Mouse (Mus musculus) cortical plate, adult 2 months (tissue): ENCODE data around the gene Nadsyn1. TPM values are rescaled to one million over a fixed set of nuclear protein-coding genes. Genes with fewer than 3 reads are reported as not detected.

Source experiments
- H3K27ac ChIP-seq: fragments of 200-500 bp; 2 replicates; pipeline ENCODE4 v1.5.1; 2012; ENCODE audit warnings: low read length, control low read depth, inconsistent platforms; ENCODE audit not compliant: insufficient read depth
- H3K4me1 ChIP-seq: fragments of 200-500 bp; 2 replicates; pipeline ENCODE4 v1.6.1; 2011; ENCODE audit warnings: low read length; ENCODE audit not compliant: control insufficient read depth, insufficient read depth
- H3K4me3 ChIP-seq: fragments of 200-500 bp; 2 replicates; pipeline ENCODE4 v1.5.1; 2011; ENCODE audit warnings: mild to moderate bottlenecking, low read length, control low read depth; ENCODE audit not compliant: insufficient read depth
- CTCF ChIP-seq: fragments of 200-500 bp; IDR thresholded peaks from 2 replicates; pipeline ENCODE4 v1.5.1; 2011; ENCODE audit warnings: mild to moderate bottlenecking, control low read depth, low read length; ENCODE audit not compliant: insufficient read depth; ENCODE audit errors: extremely low read depth
- POLR2A ChIP-seq: fragments of 200-500 bp; IDR thresholded peaks from 2 replicates; pipeline ENCODE4 v1.6.1; 2011; ENCODE audit warnings: mild to moderate bottlenecking, low read length, control low read depth; ENCODE audit not compliant: insufficient read depth; ENCODE audit errors: extremely low read depth
- polyA plus RNA-seq: library from polyadenylated mRNA; depleted of rRNA; stranded (reverse); fragments of >200 nt; gene quantifications from 2 replicates; pipeline ENCODE4 v1.2.3, GENCODE M21; 2012

Nadsyn1 gene
- polyA plus RNA-seq, 1 experiment: 10.6 TPM

GRCm38 (mm10) chr7:143783378-143783995 is 39.2 kb downstream of the Nadsyn1 start:
- Histone ChIP-seq H3K27ac (no peak overlapping the region), H3K4me3 (peak overlapping the region; percentile 52), H3K4me1 (peaks cover 4% of the 10 kb centered on the region; the same call in 1 of the 2 replicates)
- TF ChIP-seq CTCF: no peak

DNA sequence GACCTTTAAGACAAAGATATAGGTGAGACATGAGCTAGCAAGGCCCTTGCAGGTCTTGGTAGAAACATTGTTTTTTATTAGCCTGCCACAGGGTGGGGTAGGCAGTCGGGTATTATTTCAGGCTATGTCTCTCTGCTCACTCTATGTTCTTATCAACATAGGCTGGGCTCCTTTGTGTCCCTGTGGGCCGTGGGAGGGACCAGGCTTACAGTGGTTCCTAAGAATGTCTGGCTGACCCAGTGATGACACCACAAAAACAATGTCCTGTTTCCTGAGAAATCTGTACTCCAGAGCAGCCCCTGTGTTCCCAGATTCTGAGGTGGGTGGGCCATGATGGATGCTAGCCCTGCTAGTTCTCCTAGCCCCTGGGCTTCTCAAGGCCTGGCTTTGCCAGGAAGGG is 45.3 kb downstream of the Nadsyn1 start:
- Histone ChIP-seq H3K4me3 (no peak overlapping the region), H3K4me1 (no peaks in the 10 kb centered on the region), H3K27ac (no peak overlapping the region)
- TF ChIP-seq CTCF: no peak
- TF ChIP-seq POLR2A: no peak

GRCm38 (mm10) chr7:143776137-143776536 is 46.5 kb downstream of the Nadsyn1 start:
- Histone ChIP-seq H3K4me1 (no peaks in the 10 kb centered on the region), H3K4me3 (no peak overlapping the region), H3K27ac (no peak overlapping the region)
- TF ChIP-seq CTCF (no peak), POLR2A (no peak)

DNA sequence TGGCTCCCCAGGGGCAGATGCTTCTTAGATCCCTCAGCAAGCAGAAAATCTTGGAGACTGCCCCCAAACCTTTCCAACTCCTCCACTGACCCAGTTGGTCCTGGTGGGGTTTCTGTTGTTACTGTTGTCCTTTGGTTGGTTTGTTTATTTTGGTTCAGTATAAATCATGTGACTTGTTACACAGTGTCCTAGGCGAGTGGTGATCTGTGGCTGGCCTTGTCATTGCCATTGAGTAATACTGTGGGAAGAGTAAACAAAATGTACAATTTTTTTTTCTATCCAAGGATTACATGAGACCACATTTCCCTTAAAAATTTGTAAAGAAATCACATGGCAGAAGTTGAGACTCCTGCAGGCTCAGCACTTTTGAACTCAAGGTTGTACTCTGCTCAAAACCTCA is 53.2 kb downstream of the Nadsyn1 start:
- TF ChIP-seq POLR2A: no peak
- no peaks in the 10 kb centered on the region for H3K4me1 ChIP-seq
- H3K4me3 ChIP-seq: no peak overlapping the region
- no peak overlapping the region for H3K27ac ChIP-seq

DNA sequence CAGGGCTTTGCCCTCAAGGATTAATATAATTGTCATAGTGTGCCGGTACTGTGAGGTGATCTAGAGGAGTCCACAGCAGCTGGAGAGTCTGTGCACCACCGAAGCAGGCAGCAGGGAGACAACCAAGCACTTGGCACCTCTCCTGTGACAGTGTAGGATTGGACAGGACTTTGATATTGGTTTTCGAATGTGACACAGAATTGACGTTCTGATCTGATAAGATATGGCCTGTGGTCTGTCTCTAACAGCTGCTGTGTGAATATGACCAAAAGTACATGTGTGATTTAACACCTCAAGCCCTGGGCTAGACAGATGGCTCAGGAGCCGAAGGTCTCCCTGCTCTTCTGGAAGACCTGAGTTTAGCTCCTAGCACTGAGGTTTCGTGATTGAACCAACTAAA is 54.4 kb downstream of the Nadsyn1 start:
- TF ChIP-seq POLR2A (no peak), CTCF (no peak)
- Histone ChIP-seq H3K27ac (no peak overlapping the region), H3K4me1 (no peaks in the 10 kb centered on the region), H3K4me3 (no peak overlapping the region)

DNA sequence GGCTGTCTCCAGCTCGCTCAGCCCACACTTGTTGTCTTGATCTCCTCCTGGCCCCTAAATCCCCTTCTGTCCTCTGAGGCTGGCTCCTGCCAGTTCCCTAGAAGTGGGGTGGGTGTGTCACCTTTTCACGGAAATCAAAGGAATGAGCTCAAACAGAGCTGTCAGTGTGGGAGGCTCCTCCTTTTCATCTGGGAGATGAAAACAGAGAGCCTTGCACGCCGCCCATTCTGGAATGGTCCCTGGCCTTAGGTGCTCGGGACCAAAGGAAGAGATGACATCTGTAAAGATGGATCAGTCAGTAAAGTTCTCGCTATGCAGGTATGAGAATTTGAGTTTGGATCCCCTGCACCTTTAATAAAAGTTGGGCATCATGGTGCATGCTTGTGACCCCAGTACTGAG is 55.8 kb downstream of the Nadsyn1 start, which contains the start of gene Mrgprg:
TSS of gene Mrgprg (minus strand) at position 101 of the 400 bp plus-strand sequence.
- Histone ChIP-seq H3K27ac (no peak within 1 kb of the TSS), H3K4me3 (no peak within 1 kb of the TSS), H3K4me1 (no peaks in the 10 kb centered on the region)
- no peak for TF ChIP-seq CTCF
- TF ChIP-seq POLR2A: no peak

DNA sequence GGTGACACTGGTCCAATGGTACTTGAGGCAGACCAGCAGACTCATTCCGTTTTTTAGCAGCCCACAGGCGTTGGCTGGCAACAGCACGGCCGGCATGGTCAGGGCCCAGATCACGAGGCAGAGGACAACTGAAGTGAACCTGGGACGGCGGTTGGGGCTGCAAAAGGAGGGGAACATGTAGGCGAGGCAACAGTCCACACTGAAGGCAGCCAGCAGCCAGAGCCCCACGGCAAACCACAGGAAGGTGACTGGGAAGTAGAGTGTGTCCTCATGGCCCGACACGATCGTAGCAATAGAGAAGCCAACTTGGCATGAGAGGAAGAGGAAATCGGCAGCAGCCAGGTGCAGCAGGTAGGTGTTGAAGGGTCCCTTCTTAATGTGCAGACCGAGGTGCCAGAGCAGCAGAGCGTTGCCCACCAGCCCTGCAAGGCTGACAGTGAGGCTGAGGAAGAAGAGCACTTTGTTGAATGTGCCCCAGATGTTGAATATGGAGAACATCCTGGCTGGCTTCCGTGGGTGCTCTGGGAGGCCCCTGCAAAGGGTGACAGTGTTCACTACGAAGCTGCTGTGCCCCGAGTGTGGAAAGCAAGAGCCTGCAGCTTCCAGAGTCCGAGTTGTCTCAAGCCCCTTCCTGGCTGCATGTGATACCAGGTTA is 57.6 kb downstream of the Nadsyn1 start:
- H3K27ac ChIP-seq: no peak overlapping the region
- no peaks in the 10 kb centered on the region for H3K4me1 ChIP-seq
- no peak overlapping the region for H3K4me3 ChIP-seq
- TF ChIP-seq CTCF (no peak), POLR2A (no peak)

GRCm38 (mm10) chr7:143763794-143764193 is 58.9 kb downstream of the Nadsyn1 start:
- Histone ChIP-seq H3K27ac (no peak overlapping the region), H3K4me1 (no peaks in the 10 kb centered on the region), H3K4me3 (no peak overlapping the region)
- no peak for TF ChIP-seq POLR2A
- TF ChIP-seq CTCF: peak; percentile 83

DNA sequence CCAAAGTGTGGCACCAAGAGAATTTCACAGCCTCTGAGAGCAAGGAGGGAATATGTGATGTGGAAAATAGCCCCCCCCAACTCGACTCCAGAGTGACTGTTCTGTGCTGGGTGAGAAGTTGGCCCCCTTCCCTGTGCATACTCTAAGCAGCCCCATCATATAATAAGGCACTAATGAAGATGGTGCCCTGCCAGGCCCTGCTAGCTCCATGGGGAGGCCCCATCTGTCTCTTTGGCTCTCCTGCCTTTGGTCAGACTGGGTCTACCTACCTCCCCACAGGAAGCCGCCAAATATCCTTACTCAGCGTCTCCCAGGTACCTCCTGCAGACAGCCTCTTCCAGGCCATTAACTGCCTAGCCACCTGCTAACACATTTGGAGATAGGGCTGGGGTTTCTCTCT is 63.7 kb downstream of the Nadsyn1 start:
- no peak for TF ChIP-seq CTCF
- no peak for TF ChIP-seq POLR2A
- no peaks in the 10 kb centered on the region for H3K4me1 ChIP-seq
- H3K27ac ChIP-seq: no peak overlapping the region
- no peak overlapping the region for H3K4me3 ChIP-seq

DNA sequence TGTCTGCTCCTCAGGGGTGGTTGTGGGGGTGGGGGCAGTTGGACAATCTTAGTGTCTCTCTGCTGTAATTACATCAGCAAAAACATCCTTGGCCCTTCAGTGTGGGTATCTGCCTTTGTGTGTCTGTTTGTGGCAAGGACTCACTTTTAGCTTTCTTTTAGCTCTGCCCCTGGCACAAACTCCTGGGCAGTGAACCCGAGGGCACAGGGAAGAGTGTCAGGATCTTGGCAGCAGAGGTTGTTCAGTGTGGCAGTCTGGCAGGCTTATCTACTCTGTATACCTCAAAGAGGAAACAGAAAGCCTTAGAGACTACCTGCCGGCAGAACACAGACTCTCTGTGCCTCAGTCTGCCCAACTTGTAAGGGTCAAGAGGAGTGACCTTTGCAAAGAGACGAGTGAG is 65.0 kb downstream of the Nadsyn1 start:
- H3K27ac ChIP-seq: no peak overlapping the region
- no peaks in the 10 kb centered on the region for H3K4me1 ChIP-seq
- H3K4me3 ChIP-seq: no peak overlapping the region
- TF ChIP-seq CTCF (no peak), POLR2A (no peak)

DNA sequence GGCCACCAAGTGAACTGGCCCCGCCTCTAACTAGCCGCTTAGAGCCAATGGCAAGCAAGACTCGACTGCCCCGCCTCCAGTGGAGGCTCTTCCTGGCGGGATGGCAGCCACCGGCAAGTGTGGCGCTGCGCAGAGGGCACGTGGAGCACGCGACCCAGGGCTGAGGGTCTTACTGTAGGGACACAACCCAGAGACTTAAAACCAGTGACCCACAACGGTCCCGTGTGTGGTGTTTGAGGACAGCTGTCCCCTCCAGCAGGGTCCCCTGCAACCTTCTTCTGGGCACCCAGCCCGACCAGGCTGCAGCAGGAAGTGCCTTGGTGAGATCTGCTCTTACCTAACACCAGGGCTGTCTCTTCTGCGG is 65.6 kb downstream of the Nadsyn1 start:
- Histone ChIP-seq H3K27ac (no peak overlapping the region), H3K4me1 (no peaks in the 10 kb centered on the region)
- TF ChIP-seq CTCF (no peak), POLR2A (no peak)

More for the DNA sequence above, 65.6 kb downstream of the Nadsyn1 start:
- H3K4me3 ChIP-seq: peak overlapping the region; percentile 25; the same call in 1 of the 2 replicates
